Mouse (Mus musculus): ENCODE results near the gene Peli3. TPM values are rescaled to one million over a fixed set of nuclear protein-coding genes. Genes with fewer than 3 reads are reported as not detected.
A peak's percentile ranks its signal among the peaks of the same experiment; 100 is the strongest.
"Not testable (repeated sequence)": the region's sequence is repeated elsewhere in the genome, so short reads cannot be mapped to it uniquely, and the experiment has no call there.

The Peli3 gene
- total RNA-seq (2017) = 0.14 TPM in 1 of 2 replicates, not detected in the other

GRCm38 (mm10) chr19:4942551-4943252, at the start of gene Peli3:
Gene Peli3 (minus strand): TSS chr19:4943127.
- peak; percentile 87 for ATAC-seq (replicated peaks; ENCODE audit: low read depth, poor library complexity, severe bottlenecking)

- ATAC-seq (replicated peaks; ENCODE audit: low read depth, poor library complexity, severe bottlenecking) = no peak
Observed at GRCm38 (mm10) chr19:4992371-4992770, 49.4 kb upstream of the Peli3 start.

GRCm38 (mm10) chr19:4990716-4991115, 47.8 kb upstream of the Peli3 start:
- no peak for ATAC-seq (replicated peaks; ENCODE audit: low read depth, poor library complexity, severe bottlenecking)

GRCm38 (mm10) chr19:4990256-4990625, 47.3 kb upstream of the Peli3 start, which contains the start of gene Npas4:
Gene Npas4 (minus strand): TSS chr19:4990316.
- ATAC-seq (replicated peaks; ENCODE audit: low read depth, poor library complexity, severe bottlenecking) = no peak

GRCm38 (mm10) chr19:4989434-4990255, 46.7 kb upstream of the Peli3 start:
- no peak for ATAC-seq (replicated peaks; ENCODE audit: low read depth, poor library complexity, severe bottlenecking)

- ATAC-seq (replicated peaks; ENCODE audit: low read depth, poor library complexity, severe bottlenecking) = peak; percentile 97
Observed at GRCm38 (mm10) chr19:4989013-4989412, 46.1 kb upstream of the Peli3 start.

- no peak for ATAC-seq (replicated peaks; ENCODE audit: low read depth, poor library complexity, severe bottlenecking)
Observed at GRCm38 (mm10) chr19:4981767-4982166, 38.8 kb upstream of the Peli3 start.

- ATAC-seq (replicated peaks; ENCODE audit: low read depth, poor library complexity, severe bottlenecking) = peak; percentile 84
Observed at GRCm38 (mm10) chr19:4968236-4968635, 25.3 kb upstream of the Peli3 start.

GRCm38 (mm10) chr19:4961928-4962601, 19.1 kb upstream of the Peli3 start, which contains the start of gene Mrpl11:
Gene Mrpl11 (plus strand): TSS chr19:4962147.
- peak; percentile 99 for ATAC-seq (replicated peaks; ENCODE audit: low read depth, poor library complexity, severe bottlenecking)

- not testable (repeated sequence) for ATAC-seq (replicated peaks; ENCODE audit: low read depth, poor library complexity, severe bottlenecking)
Observed at GRCm38 (mm10) chr19:4948641-4949040, 5.7 kb upstream of the Peli3 start.

GRCm38 (mm10) chr19:4945540-4945939, 2.6 kb upstream of the Peli3 start:
- ATAC-seq (replicated peaks; ENCODE audit: low read depth, poor library complexity, severe bottlenecking) = no peak

GRCm38 (mm10) chr19:4943253-4943588, 294 bp upstream of the Peli3 start:
- no peak for ATAC-seq (replicated peaks; ENCODE audit: low read depth, poor library complexity, severe bottlenecking)

- ATAC-seq (replicated peaks; ENCODE audit: low read depth, poor library complexity, severe bottlenecking) = 0 out of 2 replicates have a peak, but pooled peaks have one; percentile 15
Observed at GRCm38 (mm10) chr19:4937444-4938310, 5.2 kb downstream of the Peli3 start.

- no peak for ATAC-seq (replicated peaks; ENCODE audit: low read depth, poor library complexity, severe bottlenecking)
Observed at GRCm38 (mm10) chr19:4936896-4937295, 6.0 kb downstream of the Peli3 start.

GRCm38 (mm10) chr19:4928781-4929180, 14.1 kb downstream of the Peli3 start:
- ATAC-seq (replicated peaks; ENCODE audit: low read depth, poor library complexity, severe bottlenecking) = no peak

- peak; percentile 99 for ATAC-seq (replicated peaks; ENCODE audit: low read depth, poor library complexity, severe bottlenecking)
Observed at GRCm38 (mm10) chr19:4927904-4928531, 14.9 kb downstream of the Peli3 start, which contains the start of gene Dpp3. Gene Dpp3 (minus strand): TSS chr19:4928287.

- ATAC-seq (replicated peaks; ENCODE audit: low read depth, poor library complexity, severe bottlenecking) = no peak
Observed at GRCm38 (mm10) chr19:4925121-4925860, 17.6 kb downstream of the Peli3 start.

- no peak for ATAC-seq (replicated peaks; ENCODE audit: low read depth, poor library complexity, severe bottlenecking)
Observed at GRCm38 (mm10) chr19:4919652-4920051, 23.3 kb downstream of the Peli3 start.

GRCm38 (mm10) chr19:4916827-4917226, 26.1 kb downstream of the Peli3 start:
- no peak for ATAC-seq (replicated peaks; ENCODE audit: low read depth, poor library complexity, severe bottlenecking)

All from common myeloid progenitor, adult 5-6 weeks (primary cell).